Mouse (Mus musculus) WW6 (cell line): ENCODE results near the gene Wscd2.

ENCODE experiments used
- DNase-seq: peaks from one replicate; pipeline ENCODE4 v3.0.0-alpha.2; 2013; ENCODE audit warnings: low read depth, low spot score

Wscd2 gene

GRCm38 (mm10) chr5:113618716-113619115, 128.6 kb downstream of the Wscd2 start:
- no peak for DNase-seq

GRCm38 (mm10) chr5:113619151-113619550, 129.0 kb downstream of the Wscd2 start:
- no peak for DNase-seq

- DNase-seq = no peak
These were observed 130.1 kb downstream of the Wscd2 start for GRCm38 (mm10) chr5:113620130-113620716.

- DNase-seq = no peak
These were observed 130.9 kb downstream of the Wscd2 start for GRCm38 (mm10) chr5:113620999-113621398.

- no peak for DNase-seq
These were observed 132.9 kb downstream of the Wscd2 start for GRCm38 (mm10) chr5:113623052-113623451.

- no peak for DNase-seq
These were observed 134.9 kb downstream of the Wscd2 start for GRCm38 (mm10) chr5:113625068-113625467.

- DNase-seq = no peak
These were observed 136.2 kb downstream of the Wscd2 start for GRCm38 (mm10) chr5:113626352-113626751.

- DNase-seq = no peak
These were observed 136.9 kb downstream of the Wscd2 start for GRCm38 (mm10) chr5:113626991-113627390.

- DNase-seq = no peak
These were observed 137.8 kb downstream of the Wscd2 start for GRCm38 (mm10) chr5:113627820-113628437.

GRCm38 (mm10) chr5:113629248-113629647, 139.1 kb downstream of the Wscd2 start:
- DNase-seq = no peak

- no peak for DNase-seq
These were observed 140.0 kb downstream of the Wscd2 start for GRCm38 (mm10) chr5:113630116-113630515.

- no peak for DNase-seq
These were observed 143.0 kb downstream of the Wscd2 start for GRCm38 (mm10) chr5:113633037-113633714.

- DNase-seq = no peak
These were observed 144.0 kb downstream of the Wscd2 start for GRCm38 (mm10) chr5:113634024-113634651.

- no peak for DNase-seq
These were observed 144.9 kb downstream of the Wscd2 start for GRCm38 (mm10) chr5:113634887-113635610.

GRCm38 (mm10) chr5:113635861-113636565, 145.9 kb downstream of the Wscd2 start:
- DNase-seq = no peak

GRCm38 (mm10) chr5:113637631-113638030, 147.5 kb downstream of the Wscd2 start:
- DNase-seq = no peak

GRCm38 (mm10) chr5:113638055-113638454, 147.9 kb downstream of the Wscd2 start:
- no peak for DNase-seq

GRCm38 (mm10) chr5:113639126-113639525, 149.0 kb downstream of the Wscd2 start:
- no peak for DNase-seq
